Mouse (Mus musculus): ENCODE measurements around the gene Pex16. TPM values are rescaled to one million over a fixed set of nuclear protein-coding genes. Genes with fewer than 3 reads are reported as not detected.

Pex16 gene
- total and polyA plus RNA-seq, 3 experiments, result 41.9 to 52.5 TPM; not detected in 1

DNA sequence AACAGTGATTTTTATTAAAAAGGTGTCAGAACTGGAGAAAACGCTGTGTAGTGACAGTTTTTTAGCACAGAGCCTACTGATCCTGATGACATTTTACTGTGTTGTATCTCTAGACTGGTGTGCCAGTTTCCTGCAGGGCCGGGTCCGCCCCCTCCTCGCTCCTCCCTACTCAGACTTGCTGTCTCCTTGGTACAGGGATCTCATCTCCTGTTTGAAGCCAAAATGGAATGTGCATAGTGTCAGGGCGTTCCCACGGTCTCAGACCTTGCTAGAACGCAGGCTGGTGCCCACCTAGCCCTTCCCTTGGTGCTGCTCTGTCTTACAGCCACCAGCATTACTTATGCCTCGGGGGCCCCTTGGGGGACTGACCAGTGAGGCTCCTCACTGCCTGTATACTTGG lies 12.7 kb upstream of the Pex16 start:
- H3K27ac ChIP-seq (ENCODE audit: control insufficient read depth, low read depth, low read length), result no peak overlapping the region
- H3K27me3 ChIP-seq (ENCODE audit: control insufficient read depth in 1 of 2, insufficient read depth in 2 of 2, low read length in 2 of 2), result no peaks in the 10 kb centered on the region
- no peak for TF ChIP-seq TCF12 (IDR thresholded peaks at IDR 0.05; ENCODE audit: low read depth, low read length)
- DNase-seq (ENCODE audit: low read depth, low spot score), result no peak
- no peaks in the 10 kb centered on the region for H3K36me3 ChIP-seq (ENCODE audit: control insufficient read depth in 1 of 2, insufficient read depth in 2 of 2, low read length in 2 of 2)
- no peak overlapping the region for H3K4me3 ChIP-seq (ENCODE audit: control insufficient read depth in 1 of 2, insufficient read depth in 1 of 2, low read depth in 2 of 2, low read length in 2 of 2)
- no peaks in the 10 kb centered on the region for H3K4me1 ChIP-seq (ENCODE audit: control insufficient read depth in 1 of 2, insufficient read depth in 2 of 2, low read length in 2 of 2)
- no peaks in the 10 kb centered on the region for H3K9me3 ChIP-seq (replicated peaks; ENCODE audit: insufficient read depth, low read length)
- H3K79me2 ChIP-seq (ENCODE audit: control insufficient read depth, insufficient read depth, low read length, poor library complexity), result no peaks in the 10 kb centered on the region
- H3K9ac ChIP-seq (ENCODE audit: control insufficient read depth, low read depth, low read length, poor library complexity, severe bottlenecking), result no peak overlapping the region

DNA sequence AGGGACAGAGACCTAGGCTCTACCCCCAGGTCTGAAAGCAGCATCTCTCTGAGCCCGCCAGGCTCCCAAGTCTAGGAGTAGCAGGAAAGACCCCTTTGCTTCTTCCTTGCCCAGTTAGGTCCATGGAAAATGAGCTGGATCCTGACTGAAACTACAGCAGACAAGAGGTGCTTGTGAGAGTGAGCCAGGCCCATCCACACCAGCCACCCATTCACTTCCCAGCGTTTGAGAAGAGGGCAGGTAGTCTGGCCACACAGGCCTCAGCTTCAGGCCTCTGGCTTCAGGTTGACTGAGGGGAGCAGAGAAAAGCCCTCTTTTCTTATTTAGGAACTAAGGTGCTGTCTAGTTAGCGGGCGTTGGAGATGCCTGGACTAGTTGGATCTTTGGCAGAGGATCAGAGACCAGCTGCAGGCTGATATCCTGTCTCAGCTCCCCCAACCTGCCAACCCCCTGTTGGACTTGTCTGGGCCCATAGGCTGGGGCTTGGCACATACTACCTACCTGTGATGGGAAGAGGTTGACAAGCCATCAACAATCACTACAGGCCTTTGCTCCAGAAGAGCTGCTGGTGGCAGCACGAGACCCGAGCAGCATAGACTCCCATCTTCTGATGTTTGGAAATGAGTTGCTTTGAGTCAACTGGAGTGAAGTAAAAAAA lies 11.8 kb upstream of the Pex16 start:
- H3K27me3 ChIP-seq (ENCODE audit: control insufficient read depth in 1 of 2, insufficient read depth in 2 of 2, low read length in 2 of 2), result no peaks in the 10 kb centered on the region
- H3K4me1 ChIP-seq (ENCODE audit: control insufficient read depth in 1 of 2, insufficient read depth in 2 of 2, low read length in 2 of 2), result no peaks in the 10 kb centered on the region
- no peaks in the 10 kb centered on the region for H3K79me2 ChIP-seq (ENCODE audit: control insufficient read depth, insufficient read depth, low read length, poor library complexity)
- H3K27ac ChIP-seq (ENCODE audit: control insufficient read depth, low read depth, low read length), result no peak overlapping the region
- no peak for DNase-seq (ENCODE audit: low read depth, low spot score)
- H3K9me3 ChIP-seq (replicated peaks; ENCODE audit: insufficient read depth, low read length), result no peaks in the 10 kb centered on the region
- H3K4me3 ChIP-seq (ENCODE audit: control insufficient read depth in 1 of 2, insufficient read depth in 1 of 2, low read depth in 2 of 2, low read length in 2 of 2), result no peak overlapping the region
- no peaks in the 10 kb centered on the region for H3K36me3 ChIP-seq (ENCODE audit: control insufficient read depth in 1 of 2, insufficient read depth in 2 of 2, low read length in 2 of 2)
- no peak overlapping the region for H3K9ac ChIP-seq (ENCODE audit: control insufficient read depth, low read depth, low read length, poor library complexity, severe bottlenecking)
- TF ChIP-seq SIN3A (IDR thresholded peaks at IDR 0.05; ENCODE audit: low read length) (no peak), ZKSCAN1 (IDR thresholded peaks at IDR 0.05; ENCODE audit: low read depth, low read length) (no peak), JUND (IDR thresholded peaks at IDR 0.05; ENCODE audit: low read depth, low read length) (no peak), KAT2A (conservative IDR thresholded peaks at IDR 0.05; ENCODE audit: low read depth, low read length) (no peak), MXI1 (IDR thresholded peaks at IDR 0.05; ENCODE audit: low read depth, low read length) (no peak), GABPA (IDR thresholded peaks at IDR 0.05; ENCODE audit: low read depth, low read length) (no peak), MYC (IDR thresholded peaks at IDR 0.05; ENCODE audit: low read depth, low read length) (no peak), MAX (IDR thresholded peaks at IDR 0.05; ENCODE audit: low read length) (no peak), NELFE (IDR thresholded peaks at IDR 0.05; ENCODE audit: low read depth, low read length) (no peak), UBTF (IDR thresholded peaks at IDR 0.05; ENCODE audit: borderline replicate concordance, insufficient read depth, low read depth, low read length) (no peak), HCFC1 (IDR thresholded peaks at IDR 0.05; ENCODE audit: low read depth, low read length) (no peak), CHD2 (IDR thresholded peaks at IDR 0.05; ENCODE audit: low read length) (no peak), USF2 (IDR thresholded peaks at IDR 0.05; ENCODE audit: borderline replicate concordance in 1 of 2, insufficient read depth in 1 of 2, low read depth in 1 of 2, low read length in 2 of 2) (no peak), MYB (IDR thresholded peaks at IDR 0.05; ENCODE audit: low read depth, low read length) (no peak), POLR2AphosphoS5 (IDR thresholded peaks at IDR 0.05; ENCODE audit: borderline replicate concordance, low read depth, low read length) (no peak)

All from MEL (cell line).